Mouse (Mus musculus) embryo, embryonic 9.5 days (tissue): ENCODE results near the gene Asb7.

ENCODE experiments used
- DNase-seq: peaks from one replicate; pipeline ENCODE4 v3.0.0-alpha.2; 2017; ENCODE audit errors: extremely low spot score

Asb7 gene

DNA sequence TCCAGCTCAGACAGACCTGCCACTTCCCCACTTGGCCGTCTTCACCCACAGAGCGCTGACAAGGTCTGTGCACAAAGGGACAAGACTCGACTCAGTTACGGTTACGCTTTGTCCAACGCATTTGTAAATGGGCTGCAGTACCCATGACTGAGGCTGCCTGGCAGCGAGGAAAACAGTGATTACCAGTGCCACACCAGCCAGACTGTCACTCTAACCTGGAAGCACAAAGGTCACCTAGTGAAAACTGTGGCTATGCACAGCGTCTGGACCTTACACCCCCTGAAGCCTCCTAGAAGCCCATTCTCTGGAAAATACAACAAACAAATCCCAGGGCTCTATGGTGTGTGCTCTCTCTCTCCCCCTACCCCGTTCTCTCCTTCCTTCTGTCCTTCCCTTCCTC lies 33.9 kb downstream of the Asb7 start:
- DNase-seq, result no peak

DNA sequence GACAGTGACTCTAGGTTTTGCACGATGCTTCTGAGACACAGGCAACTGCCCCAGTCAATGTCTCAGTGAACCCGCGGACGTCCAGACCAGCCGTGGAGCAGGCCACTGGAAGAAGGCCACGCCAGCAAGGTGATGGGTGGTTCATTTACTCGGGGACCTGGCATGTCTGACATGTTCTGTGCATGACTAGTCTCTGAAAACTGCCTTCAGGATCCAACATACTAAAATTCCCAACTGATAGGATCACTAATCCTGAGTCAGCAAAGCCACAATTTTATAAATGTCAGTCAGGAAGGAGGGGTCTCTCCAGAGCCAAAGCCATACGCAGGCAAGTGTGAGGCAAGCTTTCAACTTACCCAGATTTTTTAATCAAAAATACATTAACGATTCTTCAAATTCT lies 35.8 kb downstream of the Asb7 start:
- DNase-seq, result no peak

DNA sequence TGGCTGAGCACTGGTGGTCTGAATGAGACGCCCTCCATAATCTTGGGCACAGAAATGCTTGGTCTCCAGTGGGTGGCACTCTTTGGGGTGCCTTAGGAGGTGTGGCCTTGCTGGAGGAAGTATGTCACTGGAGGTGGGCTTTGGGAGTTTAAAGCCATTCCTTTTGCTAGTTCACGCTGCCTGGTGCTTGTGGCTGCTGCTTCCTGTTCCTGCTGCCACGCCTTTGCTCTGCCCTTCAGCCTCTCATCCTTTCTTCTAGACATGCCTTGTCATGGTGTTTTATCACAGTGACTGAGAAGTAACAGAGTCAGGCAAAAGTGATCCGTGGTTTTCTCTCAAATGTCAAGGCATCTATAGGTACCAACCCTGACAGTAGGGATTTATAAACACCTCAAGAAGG lies 37.2 kb downstream of the Asb7 start:
- DNase-seq, result no peak

DNA sequence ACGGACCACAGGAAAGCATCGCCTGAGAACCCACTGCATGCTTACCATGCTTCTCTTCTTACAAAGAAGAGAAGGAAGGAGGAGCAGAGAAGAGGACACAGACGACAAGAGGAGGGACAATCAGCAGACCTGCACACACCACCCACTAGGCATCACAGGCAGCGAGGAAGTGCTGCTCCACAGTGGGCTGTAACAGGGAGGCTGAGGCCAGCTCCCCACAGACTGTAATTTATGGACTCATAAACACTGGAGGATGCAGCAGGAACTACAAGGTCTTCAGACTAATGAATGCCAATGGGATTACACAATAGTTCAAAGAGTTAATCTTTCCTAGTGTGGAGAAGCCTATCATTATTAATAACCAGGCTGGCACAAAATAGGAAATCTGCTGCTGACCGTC lies 38.5 kb downstream of the Asb7 start:
- DNase-seq, result no peak

DNA sequence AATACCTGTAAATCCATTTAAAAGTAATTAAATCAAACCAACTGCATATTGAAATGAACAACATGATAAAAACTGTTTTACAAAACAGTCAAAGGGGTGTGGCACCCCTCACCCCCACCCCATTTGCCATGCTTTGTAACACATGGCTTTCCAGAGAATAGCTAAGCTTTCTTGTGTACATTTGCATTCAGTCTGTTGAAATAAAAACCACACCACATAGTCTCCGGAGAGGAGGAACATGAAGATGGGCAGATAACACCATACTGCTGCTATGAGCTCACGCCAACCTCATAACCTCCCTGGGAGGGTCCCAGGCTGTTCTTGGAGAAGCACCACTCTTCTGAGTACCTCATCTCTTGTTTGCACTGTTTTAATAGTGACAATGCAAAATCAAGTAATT lies 40.2 kb downstream of the Asb7 start:
- DNase-seq, result no peak

DNA sequence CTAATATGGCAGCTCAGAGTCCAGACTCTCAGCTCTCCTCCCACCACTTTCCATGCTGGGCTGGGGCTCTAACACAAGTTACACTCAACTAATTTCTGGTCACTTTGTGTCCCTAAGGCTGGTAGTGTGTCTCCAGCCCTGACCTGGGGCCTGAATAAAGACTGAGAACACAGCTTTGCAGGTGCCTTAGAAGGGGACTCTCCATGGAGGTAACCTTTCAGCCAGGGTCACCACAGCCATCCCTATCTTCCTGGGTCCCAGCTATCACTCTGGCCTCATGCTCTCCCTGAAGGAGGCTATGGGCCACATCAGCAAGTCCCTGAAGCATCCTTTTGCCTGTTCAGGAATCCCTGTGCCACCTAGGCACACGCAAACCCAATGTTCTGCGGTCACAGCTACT lies 43.7 kb downstream of the Asb7 start:
- no peak for DNase-seq

DNA sequence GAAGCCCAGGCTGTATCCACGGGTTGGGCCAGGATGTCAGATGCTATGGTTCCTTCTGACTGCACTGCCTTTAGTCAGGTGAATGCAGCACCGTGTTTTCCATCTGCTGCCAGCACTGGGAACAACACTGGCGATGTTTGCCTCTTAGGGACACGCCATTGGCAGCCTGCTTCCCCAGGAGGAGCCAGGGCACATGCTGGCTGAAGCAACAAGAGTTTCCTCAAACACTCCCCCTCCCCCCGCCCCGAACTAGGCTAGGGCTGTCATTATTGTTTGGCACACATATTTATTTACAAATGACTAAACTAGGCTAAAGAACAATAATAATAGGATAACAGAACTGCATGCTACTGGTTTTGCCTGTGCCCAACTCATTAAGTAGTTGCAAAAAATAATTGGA lies 56.0 kb downstream of the Asb7 start:
- DNase-seq, result no peak

DNA sequence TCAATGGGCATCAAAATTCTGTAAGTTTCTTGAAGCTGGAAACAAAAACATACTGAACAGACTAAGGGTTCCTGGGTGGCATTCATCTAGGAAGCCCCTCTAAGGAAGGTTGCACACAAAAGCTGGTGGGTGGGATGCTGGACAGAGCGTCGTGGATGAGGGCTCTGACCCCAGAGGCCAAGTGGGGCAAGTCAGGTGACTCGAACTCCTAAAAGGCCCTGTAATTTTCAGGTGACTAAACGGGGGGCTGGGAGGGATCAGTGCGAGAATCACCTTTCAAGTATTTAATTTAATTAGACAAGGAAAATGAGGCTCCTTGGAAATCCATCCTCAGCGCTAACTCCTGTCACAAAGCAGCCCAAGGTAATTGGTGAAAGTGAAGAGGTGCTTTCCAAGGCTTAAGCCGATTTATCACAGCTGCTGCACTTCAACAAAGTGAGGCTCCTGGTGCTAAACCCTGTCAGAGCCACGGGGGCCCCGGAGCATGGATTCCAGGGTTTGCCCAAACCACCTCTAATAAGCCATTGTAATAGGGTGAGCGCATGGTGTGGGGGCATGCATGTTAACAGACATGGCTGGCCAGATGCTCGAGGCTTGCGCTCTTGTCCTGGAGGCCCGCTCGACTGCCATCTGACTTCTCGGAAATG lies 59.1 kb downstream of the Asb7 start:
- peak; percentile 5 for DNase-seq

DNA sequence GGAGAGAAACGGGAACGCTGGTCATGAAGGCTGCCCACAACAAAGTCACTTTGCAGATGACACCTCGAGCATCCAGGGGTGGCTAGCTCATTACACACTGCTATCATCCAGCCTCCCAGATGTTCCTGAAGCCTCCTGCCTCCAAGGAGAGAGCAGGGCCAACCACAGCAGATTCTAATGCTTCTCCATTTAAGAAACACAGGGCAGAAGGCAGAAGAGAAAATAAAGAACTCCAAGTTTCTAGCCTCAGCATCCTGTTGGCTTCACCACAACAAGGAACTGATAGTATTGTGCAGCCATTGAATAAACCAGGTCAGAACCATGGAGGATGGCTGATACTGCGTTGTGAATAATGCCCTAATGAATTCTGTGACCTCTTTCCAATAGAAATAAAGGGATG lies 60.0 kb downstream of the Asb7 start:
- no peak for DNase-seq

DNA sequence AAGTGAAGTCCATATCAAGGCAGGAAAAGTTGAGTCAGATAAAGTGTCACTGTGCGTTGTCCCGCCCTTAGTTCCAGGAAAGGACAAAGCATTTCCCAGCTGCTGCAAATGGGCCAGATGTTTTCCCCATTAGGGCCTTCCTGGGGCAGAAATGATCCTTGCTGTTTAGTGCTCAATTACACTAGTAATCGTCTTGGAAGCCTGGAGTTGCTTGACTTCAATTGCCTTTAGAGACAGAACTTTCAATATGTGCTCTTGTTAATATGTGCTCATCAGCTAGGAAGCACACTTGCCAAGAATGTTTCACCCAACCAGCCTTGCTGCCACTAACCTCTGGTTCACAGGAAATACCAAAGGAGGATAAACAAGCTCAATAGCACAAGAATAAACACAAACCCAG lies 66.0 kb downstream of the Asb7 start:
- DNase-seq, result peak; percentile 25

DNA sequence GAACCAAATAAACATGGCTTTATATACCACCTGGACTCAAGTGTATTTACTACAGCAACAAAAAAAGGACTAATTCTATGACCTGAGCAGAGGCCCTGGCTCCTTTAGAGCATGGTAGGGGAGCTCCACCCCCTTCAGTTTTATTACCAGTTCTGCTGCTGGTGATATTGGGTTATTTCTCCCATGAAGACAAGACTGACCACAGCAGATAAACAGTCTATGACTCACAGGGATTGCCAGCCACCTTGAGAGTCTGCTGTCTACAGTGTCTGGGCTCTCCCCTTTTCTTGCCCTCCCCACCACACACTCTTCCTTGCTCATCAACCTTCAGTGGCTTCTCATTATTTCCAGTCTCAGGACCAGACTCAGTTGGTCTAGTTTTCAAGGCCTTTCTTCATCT lies 87.5 kb downstream of the Asb7 start:
- DNase-seq, result no peak

DNA sequence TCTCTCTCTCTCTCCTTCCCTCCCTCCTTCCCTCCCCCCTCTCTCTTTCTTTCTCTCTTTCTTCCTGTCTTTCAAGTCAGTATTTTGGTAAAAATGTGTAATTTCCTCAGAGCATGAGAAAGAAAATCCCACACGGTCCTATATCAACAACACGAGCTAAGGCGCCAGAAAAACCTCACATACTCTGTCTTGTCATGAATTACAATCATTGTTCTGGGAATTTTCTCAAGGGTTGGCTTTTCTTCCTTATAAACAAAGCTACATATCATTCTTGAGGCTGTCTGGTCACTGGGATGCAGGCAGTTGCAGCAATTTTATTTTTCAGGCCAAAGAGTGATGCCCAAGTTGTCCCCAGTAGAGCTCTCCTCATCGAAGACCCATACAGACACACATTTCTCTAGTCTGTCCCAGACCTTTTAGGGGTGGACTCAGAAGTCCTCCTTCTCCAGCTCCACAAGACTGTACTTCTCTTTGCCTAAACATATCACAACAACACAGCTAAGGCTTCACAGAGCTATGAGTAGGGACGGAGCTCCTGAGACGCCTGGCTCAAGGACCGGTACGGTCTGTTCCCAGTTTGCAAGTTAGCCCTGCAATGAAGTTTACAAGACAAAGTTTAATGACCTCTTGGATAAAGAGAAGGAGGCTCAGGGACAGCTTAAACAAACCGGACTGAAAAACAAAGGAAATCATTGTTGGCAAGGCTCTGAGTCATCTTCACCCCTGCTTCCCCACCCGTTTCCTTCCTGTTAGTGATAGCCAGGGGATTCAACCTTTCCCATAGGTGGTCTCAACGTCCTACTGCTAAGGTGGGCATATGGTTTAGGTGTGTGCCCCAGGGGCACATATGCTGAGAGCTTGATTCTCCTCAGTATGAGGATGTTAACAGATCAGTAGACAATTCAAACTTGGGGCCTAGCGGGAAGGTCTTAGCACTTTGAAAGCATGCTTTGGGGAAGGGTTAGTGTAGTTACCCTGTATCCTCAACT lies 88.5 kb downstream of the Asb7 start:
- no peak for DNase-seq

DNA sequence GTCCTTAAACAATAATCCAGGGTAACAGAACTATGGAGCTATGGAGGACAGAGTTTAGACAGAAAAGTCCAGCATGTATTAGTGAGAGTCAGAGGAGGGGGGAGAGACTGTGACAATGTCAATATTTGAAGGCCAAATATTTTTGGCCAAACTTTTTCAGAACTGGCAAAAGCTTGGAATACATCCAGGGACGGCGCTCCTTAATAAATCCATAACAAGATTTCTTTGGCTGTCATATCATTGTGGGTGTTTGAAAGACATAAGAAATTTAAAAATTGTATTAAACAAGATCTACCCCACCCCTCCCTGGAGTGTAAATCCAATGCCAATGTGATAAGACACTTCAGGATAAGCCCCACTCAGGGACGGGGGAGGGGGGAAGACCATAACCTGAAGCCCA lies 89.3 kb downstream of the Asb7 start:
- no peak for DNase-seq

DNA sequence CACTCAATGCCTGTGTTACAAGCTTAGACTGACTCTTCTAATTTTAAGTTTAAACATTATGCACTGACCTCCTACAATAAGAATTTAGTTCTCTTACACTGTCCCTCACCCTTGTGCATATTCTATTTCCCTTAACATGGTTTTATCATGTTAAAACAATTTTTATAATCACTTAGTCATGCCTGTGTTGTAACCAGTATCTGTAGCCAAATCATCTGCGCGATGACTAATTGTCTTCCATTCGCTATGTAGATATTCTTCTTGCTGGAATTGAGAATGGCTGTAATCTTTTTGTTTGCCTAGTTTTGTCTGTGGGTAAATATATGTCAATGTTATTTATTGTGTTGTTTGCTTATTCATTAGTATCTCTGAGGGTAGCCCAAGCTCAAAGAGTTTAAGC lies 91.5 kb downstream of the Asb7 start:
- no peak for DNase-seq
